Mouse (Mus musculus): Measurements from ENCODE around the gene Dync2li1. TPM values are rescaled to one million over a fixed set of nuclear protein-coding genes. Genes with fewer than 3 reads are reported as not detected.

Gene Dync2li1
- polyA plus RNA-seq, 1 experiment from 2014 or later: 34.2 TPM

DNA sequence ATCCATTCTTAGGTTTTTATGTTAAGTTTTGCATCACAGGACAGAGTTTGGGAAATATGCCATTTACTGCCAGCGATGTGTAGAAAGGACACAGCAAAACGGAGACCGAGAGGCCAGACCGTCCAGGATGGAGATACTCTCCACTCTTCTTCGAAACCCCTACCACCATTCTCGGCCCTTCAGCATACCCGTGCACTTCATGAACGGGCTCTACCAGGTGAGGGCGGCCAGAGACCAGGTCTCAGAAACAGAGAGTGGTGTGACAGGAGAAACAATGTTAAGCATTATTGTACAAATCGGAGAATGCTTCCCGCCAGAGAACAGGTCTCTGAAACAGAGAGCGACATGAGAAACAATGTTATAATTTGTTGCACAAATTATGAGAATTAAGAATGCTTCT is 28.4 kb upstream of the Dync2li1 start:
- Histone ChIP-seq H3K27me3 (no peaks in the 10 kb centered on the region), H3K4me3 (replicated peaks) (no peak overlapping the region), H3K4me2 (no peak overlapping the region), H3K27ac (no peak overlapping the region), H3K9ac (no peak overlapping the region), H3K4me1 (peaks cover 10% of the 10 kb centered on the region), H3K9me3 (no peaks in the 10 kb centered on the region), H3K36me3 (replicated peaks) (no peaks in the 10 kb centered on the region; the same call in 1 of the 2 replicates)
- ATAC-seq (ENCODE audit: low FRiP score): no peak
- 92% methylated on average over 12 of the region's 12 CpGs for WGBS

DNA sequence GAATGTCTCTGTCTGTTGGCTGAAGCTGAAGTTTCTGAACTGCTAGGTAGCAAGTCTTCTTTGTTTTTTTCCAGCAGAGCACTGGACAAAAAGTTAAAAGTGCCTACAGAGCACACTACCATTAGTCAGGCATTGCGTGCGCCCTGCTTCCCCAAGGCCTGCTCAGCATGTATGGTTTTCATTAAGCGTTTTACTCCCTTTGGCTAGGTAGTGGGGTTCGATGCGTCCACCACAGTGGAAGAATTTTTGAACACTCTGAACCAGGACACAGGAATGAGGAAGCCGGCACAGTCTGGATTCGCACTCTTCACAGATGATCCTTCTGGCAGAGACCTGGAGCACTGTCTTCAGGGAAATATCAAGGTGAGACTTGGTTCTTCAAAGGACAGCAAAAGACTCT is 27.4 kb upstream of the Dync2li1 start:
- no peak overlapping the region for H3K4me2 ChIP-seq

GRCm38 (mm10) chr17:84600051-84600983 is 26.0 kb upstream of the Dync2li1 start:
- Histone ChIP-seq H3K9me3 (no peaks in the 10 kb centered on the region), H3K27ac (no peak overlapping the region), H3K4me2 (no peak overlapping the region), H3K9ac (no peak overlapping the region), H3K36me3 (replicated peaks) (no peaks in the 10 kb centered on the region), H3K27me3 (no peaks in the 10 kb centered on the region), H3K4me3 (replicated peaks) (no peak overlapping the region), H3K4me1 (peaks cover 10% of the 10 kb centered on the region)
- WGBS: 80% methylated on average over 9 of the region's 9 CpGs
- no peak for ATAC-seq (ENCODE audit: low FRiP score)

More for the DNA sequence above, 27.4 kb upstream of the Dync2li1 start:
- Histone ChIP-seq H3K27ac (no peak overlapping the region), H3K9me3 (no peaks in the 10 kb centered on the region), H3K4me3 (replicated peaks) (no peak overlapping the region), H3K4me1 (peaks cover 10% of the 10 kb centered on the region), H3K9ac (no peak overlapping the region), H3K27me3 (no peaks in the 10 kb centered on the region), H3K36me3 (replicated peaks) (no peaks in the 10 kb centered on the region; the same call in 1 of the 2 replicates)
- ATAC-seq (ENCODE audit: low FRiP score): no peak
- 88% methylated on average over 7 of the region's 7 CpGs for WGBS

GRCm38 (mm10) chr17:84601805-84602204 is 24.5 kb upstream of the Dync2li1 start:
- H3K9ac ChIP-seq: no peak overlapping the region
- H3K27ac ChIP-seq: no peak overlapping the region
- WGBS: 94% methylated on average over 5 of the region's 5 CpGs
- no peaks in the 10 kb centered on the region for H3K36me3 ChIP-seq (replicated peaks)
- H3K4me2 ChIP-seq: no peak overlapping the region
- no peak overlapping the region for H3K4me3 ChIP-seq (replicated peaks)
- H3K9me3 ChIP-seq: no peaks in the 10 kb centered on the region
- H3K4me1 ChIP-seq: 0 out of 2 replicates have a peak, but pooled peaks cover under 1% of the 10 kb centered on the region
- H3K27me3 ChIP-seq: no peaks in the 10 kb centered on the region
- no peak for ATAC-seq (ENCODE audit: low FRiP score)

- no peak overlapping the region for H3K4me2 ChIP-seq
- H3K4me3 ChIP-seq (replicated peaks): no peak overlapping the region
- no peak overlapping the region for H3K27ac ChIP-seq
- no peaks in the 10 kb centered on the region for H3K36me3 ChIP-seq (replicated peaks)
- H3K4me1 ChIP-seq: no peaks in the 10 kb centered on the region
- H3K27me3 ChIP-seq: no peaks in the 10 kb centered on the region
- no peaks in the 10 kb centered on the region for H3K9me3 ChIP-seq
- no peak for ATAC-seq (ENCODE audit: low FRiP score)
- H3K9ac ChIP-seq: no peak overlapping the region
- 71% methylated on average over 9 of the region's 9 CpGs for WGBS
Measured at GRCm38 (mm10) chr17:84603202-84603627, 23.1 kb upstream of the Dync2li1 start.

GRCm38 (mm10) chr17:84603709-84604420 is 22.4 kb upstream of the Dync2li1 start:
- Histone ChIP-seq H3K4me2 (no peak overlapping the region), H3K4me1 (no peaks in the 10 kb centered on the region), H3K27me3 (no peaks in the 10 kb centered on the region), H3K36me3 (replicated peaks) (no peaks in the 10 kb centered on the region), H3K9me3 (no peaks in the 10 kb centered on the region), H3K9ac (no peak overlapping the region), H3K27ac (no peak overlapping the region), H3K4me3 (replicated peaks) (no peak overlapping the region)
- no peak for ATAC-seq (ENCODE audit: low FRiP score)
- 91% methylated on average over 10 of the region's 10 CpGs for WGBS

DNA sequence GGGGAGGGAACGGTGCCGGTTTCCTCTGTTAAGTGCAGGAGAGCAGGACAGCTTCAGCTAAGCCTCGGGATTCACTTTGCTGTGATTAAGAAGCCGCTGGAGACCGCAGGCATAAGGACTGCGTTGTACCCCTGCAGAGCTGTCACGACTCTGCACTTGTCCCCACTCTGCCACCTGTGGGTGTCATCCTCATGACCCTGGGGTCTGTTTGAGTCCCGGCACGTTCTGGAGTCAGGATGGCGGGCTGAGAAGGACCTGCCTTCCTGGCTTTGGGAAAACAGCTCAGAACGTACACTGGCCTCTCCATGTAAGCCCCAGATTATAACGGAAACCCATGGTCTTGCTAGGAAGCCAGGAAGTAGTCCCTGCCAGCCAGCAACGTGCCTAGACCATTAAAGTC is 19.3 kb upstream of the Dync2li1 start:
- H3K4me1 ChIP-seq: no peaks in the 10 kb centered on the region
- ATAC-seq (ENCODE audit: low FRiP score): no peak

GRCm38 (mm10) chr17:84607617-84608016 is 18.7 kb upstream of the Dync2li1 start:
- Histone ChIP-seq H3K4me2 (no peak overlapping the region), H3K9ac (no peak overlapping the region), H3K4me1 (no peaks in the 10 kb centered on the region), H3K27ac (no peak overlapping the region), H3K36me3 (replicated peaks) (no peaks in the 10 kb centered on the region), H3K4me3 (replicated peaks) (no peak overlapping the region), H3K27me3 (no peaks in the 10 kb centered on the region), H3K9me3 (no peaks in the 10 kb centered on the region)
- ATAC-seq (ENCODE audit: low FRiP score): no peak
- WGBS: 70% methylated on average over 5 of the region's 5 CpGs

More for the DNA sequence above, 19.3 kb upstream of the Dync2li1 start:
- Histone ChIP-seq H3K9me3 (no peaks in the 10 kb centered on the region), H3K4me3 (replicated peaks) (no peak overlapping the region), H3K27ac (no peak overlapping the region), H3K4me2 (no peak overlapping the region), H3K27me3 (no peaks in the 10 kb centered on the region), H3K9ac (no peak overlapping the region), H3K36me3 (replicated peaks) (no peaks in the 10 kb centered on the region)
- 50% methylated on average over 13 of the region's 13 CpGs for WGBS

- no peak for ATAC-seq (ENCODE audit: low FRiP score)
- H3K4me2 ChIP-seq: no peak overlapping the region
- WGBS: 92% methylated on average over 4 of the region's 4 CpGs
- H3K4me3 ChIP-seq (replicated peaks): no peak overlapping the region
- no peaks in the 10 kb centered on the region for H3K27me3 ChIP-seq
- H3K4me1 ChIP-seq: no peaks in the 10 kb centered on the region
- H3K9me3 ChIP-seq: peaks cover 5% of the 10 kb centered on the region
- no peak overlapping the region for H3K9ac ChIP-seq
- no peak overlapping the region for H3K27ac ChIP-seq
- peaks cover 6% of the 10 kb centered on the region for H3K36me3 ChIP-seq (replicated peaks)
Measured at GRCm38 (mm10) chr17:84608606-84609005, 17.7 kb upstream of the Dync2li1 start.

DNA sequence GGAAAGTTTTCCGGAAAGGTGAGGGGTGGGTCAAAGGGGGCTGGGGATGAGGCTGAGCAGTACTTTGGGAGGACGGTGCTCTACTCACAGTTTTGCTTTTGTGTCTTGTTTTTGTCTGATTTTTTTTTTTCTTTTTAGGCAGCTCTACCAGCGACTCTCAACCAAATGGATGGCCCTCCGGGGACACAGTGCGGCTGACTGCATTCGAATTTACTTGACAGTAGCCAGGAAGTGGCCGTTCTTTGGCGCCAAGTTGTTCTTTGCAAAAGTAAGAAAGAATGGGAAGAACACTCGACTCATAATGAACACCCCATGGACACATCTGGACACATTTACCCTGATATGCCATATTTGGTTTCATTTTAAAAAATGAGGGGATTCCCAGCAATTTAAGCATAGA is 14.8 kb upstream of the Dync2li1 start:
- Histone ChIP-seq H3K27me3 (no peaks in the 10 kb centered on the region), H3K9me3 (peaks cover 11% of the 10 kb centered on the region), H3K4me1 (no peaks in the 10 kb centered on the region), H3K4me3 (replicated peaks) (no peak overlapping the region), H3K27ac (no peak overlapping the region), H3K36me3 (replicated peaks) (peaks cover 16% of the 10 kb centered on the region), H3K4me2 (no peak overlapping the region), H3K9ac (no peak overlapping the region)
- ATAC-seq (ENCODE audit: low FRiP score): no peak
- WGBS: 84% methylated on average over 9 of the region's 9 CpGs

DNA sequence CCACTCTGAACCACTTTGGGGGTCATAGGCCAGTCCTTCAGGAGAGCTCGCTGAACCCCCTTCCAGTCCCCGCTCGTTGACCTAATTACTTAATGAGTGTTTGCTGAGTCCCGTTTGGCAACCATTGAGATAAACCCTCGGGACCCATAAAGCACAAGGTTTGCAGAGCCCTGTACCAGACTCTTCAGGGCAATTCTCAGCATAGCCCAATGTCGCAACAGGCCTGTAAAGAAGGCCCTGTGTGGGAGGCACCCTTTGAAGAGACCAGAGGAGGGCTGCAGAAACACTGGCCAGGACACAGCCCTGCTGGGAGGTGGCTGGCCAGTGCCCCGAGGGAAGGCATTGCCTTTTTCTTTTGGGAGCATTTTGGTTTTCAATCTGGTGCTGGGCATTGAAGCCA is 14.3 kb upstream of the Dync2li1 start:
- H3K4me2 ChIP-seq: no peak overlapping the region
- no peak for ATAC-seq (ENCODE audit: low FRiP score)
- whole genome bisulfite sequencing: 80% methylated on average over 7 of the region's 7 CpGs
- H3K4me1 ChIP-seq: no peaks in the 10 kb centered on the region
- H3K9ac ChIP-seq: no peak overlapping the region
- H3K4me3 ChIP-seq (replicated peaks): no peak overlapping the region
- H3K27me3 ChIP-seq: no peaks in the 10 kb centered on the region
- no peak overlapping the region for H3K27ac ChIP-seq
- peaks cover 11% of the 10 kb centered on the region for H3K9me3 ChIP-seq
- peaks cover 16% of the 10 kb centered on the region for H3K36me3 ChIP-seq (replicated peaks)

GRCm38 (mm10) chr17:84615811-84616210 is 10.5 kb upstream of the Dync2li1 start:
- no peak overlapping the region for H3K4me3 ChIP-seq (replicated peaks)
- ATAC-seq (ENCODE audit: low FRiP score): no peak
- no peak overlapping the region for H3K27ac ChIP-seq
- no peaks in the 10 kb centered on the region for H3K4me1 ChIP-seq
- peaks cover 16% of the 10 kb centered on the region for H3K36me3 ChIP-seq (replicated peaks)
- H3K27me3 ChIP-seq: no peaks in the 10 kb centered on the region
- no peak overlapping the region for H3K9ac ChIP-seq
- 81% methylated on average over 11 of the region's 11 CpGs for WGBS
- peaks cover 11% of the 10 kb centered on the region for H3K9me3 ChIP-seq
- no peak overlapping the region for H3K4me2 ChIP-seq
